Mouse (Mus musculus) myocyte (in vitro differentiated cells): ENCODE measurements around the gene Rangap1. TPM values are rescaled to one million over a fixed set of nuclear protein-coding genes. Genes with fewer than 3 reads are reported as not detected.

ENCODE experiments used
- H3K27me3 ChIP-seq: one replicate; pipeline ENCODE4 v1.6.1; 2011; ENCODE audit not compliant: control insufficient read depth, insufficient read depth, insufficient read length
- H3K36me3 ChIP-seq: one replicate; pipeline ENCODE4 v1.6.1; 2011; ENCODE audit not compliant: control insufficient read depth, insufficient read depth
- H3K4me2 ChIP-seq: one replicate; pipeline ENCODE4 v1.6.1; 2011; ENCODE audit warnings: low read depth, control low read depth
- H3K4me3 ChIP-seq: one replicate; pipeline ENCODE4 v1.5.1; 2011; ENCODE audit warnings: mild to moderate bottlenecking, control low read depth, moderate library complexity
- H3K79me2 ChIP-seq: one replicate; pipeline ENCODE4 v1.6.1; 2011; ENCODE audit not compliant: control insufficient read depth, insufficient read depth
- H3ac ChIP-seq: one replicate; pipeline ENCODE4 v1.6.1; 2011; ENCODE audit not compliant: control insufficient read depth, insufficient read length
- CEBPB ChIP-seq: IDR thresholded peaks from 2 replicates; pipeline ENCODE4 v1.6.1; 2011; ENCODE audit warnings: mild to moderate bottlenecking, moderate library complexity; ENCODE audit not compliant: poor library complexity, insufficient read depth, severe bottlenecking
- E2F4 ChIP-seq: IDR thresholded peaks from one replicate; pipeline ENCODE4 v1.6.1; 2011; ENCODE audit warnings: mild to moderate bottlenecking, control low read depth, moderate library complexity; ENCODE audit not compliant: insufficient read depth
- MAX ChIP-seq: IDR thresholded peaks from one replicate; pipeline ENCODE4 v1.6.1; 2011; ENCODE audit warnings: low read depth, mild to moderate bottlenecking, control low read depth
- MYOD1 ChIP-seq, 3 experiments: IDR thresholded peaks; one replicate each; pipeline ENCODE4 v1.6.1; 2011; ENCODE audit warnings: control low read depth in 2 of 3, low read depth in 2 of 3, mild to moderate bottlenecking in 2 of 3, moderate library complexity in 1 of 3; ENCODE audit not compliant: insufficient read length in 2 of 3, control insufficient read depth in 1 of 3
- MYOG ChIP-seq, 3 experiments: IDR thresholded peaks; one replicate each; pipeline ENCODE4 v1.6.1; 2011; ENCODE audit warnings: control low read depth in 2 of 3, low read depth in 2 of 3, mild to moderate bottlenecking in 2 of 3; ENCODE audit not compliant: insufficient read length in 2 of 3, control insufficient read depth in 1 of 3, insufficient read depth in 1 of 3
- POLR2A ChIP-seq: IDR thresholded peaks from one replicate; pipeline ENCODE4 v1.6.1; 2011; ENCODE audit warnings: low read depth, mild to moderate bottlenecking, control low read depth, moderate library complexity; ENCODE audit not compliant: insufficient read length
- POLR2AphosphoS2 ChIP-seq: IDR thresholded peaks from one replicate; pipeline ENCODE4 v1.6.1; 2011; ENCODE audit warnings: low read depth, control low read depth; ENCODE audit not compliant: insufficient read length
- REST ChIP-seq: IDR thresholded peaks from one replicate; pipeline ENCODE4 v1.6.1; 2011; ENCODE audit warnings: mild to moderate bottlenecking, control low read depth, moderate library complexity; ENCODE audit not compliant: insufficient read depth, insufficient read length
- SRF ChIP-seq: IDR thresholded peaks from one replicate; pipeline ENCODE4 v1.6.1; 2011; ENCODE audit warnings: low read depth; ENCODE audit not compliant: control insufficient read depth, insufficient read length
- TCF12 ChIP-seq: IDR thresholded peaks from one replicate; pipeline ENCODE4 v1.6.1; 2011; ENCODE audit warnings: mild to moderate bottlenecking, control low read depth; ENCODE audit not compliant: poor library complexity, insufficient read depth, severe bottlenecking
- TCF3 ChIP-seq: IDR thresholded peaks from one replicate; pipeline ENCODE4 v1.6.1; 2011; ENCODE audit warnings: low read depth, control low read depth; ENCODE audit not compliant: insufficient read length
- USF1 ChIP-seq: IDR thresholded peaks from one replicate; pipeline ENCODE4 v1.6.1; 2011; ENCODE audit warnings: low read depth, mild to moderate bottlenecking, control low read depth, moderate library complexity
- polyA plus RNA-seq: library from polyadenylated mRNA; unstranded; fragments of >200 nt; fragmentation: generic; extraction: Trizol; gene quantifications from one replicate; pipeline ENCODE4 v1.2.1, GENCODE M21; 2012; ENCODE audit warnings: missing spikeins

Gene Rangap1
- 96.6 TPM for polyA plus RNA-seq

- peak in 1 of 3 experiments; percentile 25 for TF ChIP-seq MYOG (IDR thresholded peaks at IDR 0.05; ENCODE audit: control insufficient read depth in 1 of 3, insufficient read depth in 1 of 3, insufficient read length in 2 of 3, low read depth in 2 of 3)
- TF ChIP-seq POLR2A = peak; percentile 59
- peak; percentile 52 for TF ChIP-seq POLR2AphosphoS2
- no peak for TF ChIP-seq CEBPB
- H3K79me2 ChIP-seq = peaks cover 19% of the 10 kb centered on the region
- peak within 1 kb of the TSS; percentile 84 for H3K4me3 ChIP-seq
- peak within 1 kb of the TSS; percentile 22 for H3ac ChIP-seq
- no peaks in the 10 kb centered on the region for H3K27me3 ChIP-seq
- no peaks in the 10 kb centered on the region for H3K36me3 ChIP-seq
- peak within 1 kb of the TSS; percentile 79 for H3K4me2 ChIP-seq
Observed at GRCm38 (mm10) chr15:81744992-81745600, at the start of gene Rangap1, which contains the start of gene Zc3h7b. Gene Rangap1 (minus strand): TSS chr15:81745530. Gene Zc3h7b (plus strand): TSS chr15:81745057.

GRCm38 (mm10) chr15:81792444-81792843 is 47.1 kb upstream of the Rangap1 start:
- Histone ChIP-seq H3K79me2 (no peaks in the 10 kb centered on the region), H3K4me3 (no peak overlapping the region), H3K4me2 (no peak overlapping the region), H3K36me3 (peaks cover 5% of the 10 kb centered on the region), H3ac (no peak overlapping the region), H3K27me3 (no peaks in the 10 kb centered on the region)
- TF ChIP-seq CEBPB (no peak), MYOG (IDR thresholded peaks at IDR 0.05; ENCODE audit: control insufficient read depth in 1 of 3, insufficient read depth in 1 of 3, insufficient read length in 2 of 3, low read depth in 2 of 3) (no peak), TCF12 (no peak), REST (no peak), TCF3 (no peak), POLR2A (no peak), POLR2AphosphoS2 (no peak), SRF (no peak), MYOD1 (IDR thresholded peaks at IDR 0.05; ENCODE audit: control insufficient read depth in 1 of 3, insufficient read length in 2 of 3, low read depth in 2 of 3) (no peak), USF1 (no peak), E2F4 (no peak), MAX (no peak)

GRCm38 (mm10) chr15:81787525-81787924 is 42.2 kb upstream of the Rangap1 start:
- Histone ChIP-seq H3K36me3 (peaks cover 13% of the 10 kb centered on the region), H3ac (no peak overlapping the region), H3K4me2 (no peak overlapping the region), H3K79me2 (no peaks in the 10 kb centered on the region), H3K4me3 (no peak overlapping the region), H3K27me3 (no peaks in the 10 kb centered on the region)
- TF ChIP-seq E2F4 = no peak
- TF ChIP-seq MYOG (IDR thresholded peaks at IDR 0.05; ENCODE audit: control insufficient read depth in 1 of 3, insufficient read depth in 1 of 3, insufficient read length in 2 of 3, low read depth in 2 of 3) = no peak
- TF ChIP-seq REST = no peak

GRCm38 (mm10) chr15:81785701-81786100 is 40.4 kb upstream of the Rangap1 start:
- Histone ChIP-seq H3K4me2 (no peak overlapping the region), H3K4me3 (no peak overlapping the region), H3K27me3 (no peaks in the 10 kb centered on the region), H3K79me2 (no peaks in the 10 kb centered on the region), H3K36me3 (peaks cover 20% of the 10 kb centered on the region), H3ac (no peak overlapping the region)
- TF ChIP-seq TCF12 (no peak), POLR2A (no peak), MYOD1 (IDR thresholded peaks at IDR 0.05; ENCODE audit: control insufficient read depth in 1 of 3, insufficient read length in 2 of 3, low read depth in 2 of 3) (no peak), MYOG (IDR thresholded peaks at IDR 0.05; ENCODE audit: control insufficient read depth in 1 of 3, insufficient read depth in 1 of 3, insufficient read length in 2 of 3, low read depth in 2 of 3) (no peak), E2F4 (no peak), SRF (no peak), REST (no peak)

- H3ac ChIP-seq = no peak overlapping the region
- no peaks in the 10 kb centered on the region for H3K79me2 ChIP-seq
- H3K27me3 ChIP-seq = no peaks in the 10 kb centered on the region
- no peak overlapping the region for H3K4me2 ChIP-seq
- no peak overlapping the region for H3K4me3 ChIP-seq
- peaks cover 16% of the 10 kb centered on the region for H3K36me3 ChIP-seq
- no peak for TF ChIP-seq MYOD1 (IDR thresholded peaks at IDR 0.05; ENCODE audit: control insufficient read depth in 1 of 3, insufficient read length in 2 of 3, low read depth in 2 of 3)
- TF ChIP-seq CEBPB = no peak
- TF ChIP-seq SRF = no peak
- TF ChIP-seq POLR2A = no peak
- TF ChIP-seq POLR2AphosphoS2 = no peak
- TF ChIP-seq MAX = no peak
- TF ChIP-seq MYOG (IDR thresholded peaks at IDR 0.05; ENCODE audit: control insufficient read depth in 1 of 3, insufficient read depth in 1 of 3, insufficient read length in 2 of 3, low read depth in 2 of 3) = no peak
Observed at GRCm38 (mm10) chr15:81784762-81785161, 39.4 kb upstream of the Rangap1 start.
